Mouse (Mus musculus): ENCODE measurements around the gene Slc9a3r1.

GRCm38 (mm10) chr11:115131768-115132381, 31.3 kb upstream of the Slc9a3r1 start:
- no peak for TF ChIP-seq CTCF (IDR thresholded peaks at IDR 0.05)
- no peak for TF ChIP-seq EP300 (IDR thresholded peaks at IDR 0.05)

Measured in lung, postnatal 0 days (tissue).